Mouse (Mus musculus) limb, embryonic 10.5 days (tissue): Measurements from ENCODE around the gene Eefsec. TPM values are rescaled to one million over a fixed set of nuclear protein-coding genes. Genes with fewer than 3 reads are reported as not detected.
A peak's percentile ranks its signal among the peaks of the same experiment; 100 is the strongest.

ENCODE experiments used
- DNase-seq: peaks from one replicate; pipeline ENCODE4 v3.0.0-alpha.2; 2017; ENCODE audit warnings: low spot score
- H3K27ac ChIP-seq: fragments of 300-500 bp; sonication (generic); 2 replicates; pipeline ENCODE4 v1.5.1; 2016; ENCODE audit warnings: mild to moderate bottlenecking
- H3K27me3 ChIP-seq: fragments of 300-500 bp; sonication (generic); 2 replicates; pipeline ENCODE4 v1.6.1; 2016; ENCODE audit warnings: low read depth, mild to moderate bottlenecking; ENCODE audit not compliant: poor library complexity, severe bottlenecking
- H3K36me3 ChIP-seq: fragments of 300-500 bp; sonication (generic); 2 replicates; pipeline ENCODE4 v1.6.1; 2016; ENCODE audit warnings: mild to moderate bottlenecking, moderate library complexity
- H3K4me1 ChIP-seq: fragments of 300-500 bp; sonication (generic); 2 replicates; pipeline ENCODE4 v1.6.1; 2016
- H3K4me3 ChIP-seq: fragments of 300-500 bp; sonication (generic); 2 replicates; pipeline ENCODE4 v1.5.1; 2016; ENCODE audit warnings: mild to moderate bottlenecking, moderate library complexity
- H3K9me3 ChIP-seq: fragments of 300-500 bp; sonication (generic); replicated peaks from 2 replicates; pipeline ENCODE4 v1.6.1; 2016; ENCODE audit warnings: mild to moderate bottlenecking
- WGBS: fragments of 180-500 bp; shearing (Covaris S2); methylation state at CpG from one replicate; pipeline ENCODE4 v1.1.7; 2016; 5-methylcytosine and 5-hydroxymethylcytosine counted together
- polyA plus RNA-seq: library from polyadenylated mRNA; unstranded; fragments of >200 nt; fragmentation: Nextera tagmentation; extraction: Ambion mirVana; gene quantifications from 2 replicates; pipeline ENCODE4 v1.2.1, GENCODE M21; 2016

Eefsec gene
- polyA plus RNA-seq, 1 experiment from 2014 or later: 44.2 TPM

GRCm38 (mm10) chr6:88397985-88398384 is 48.4 kb downstream of the Eefsec start:
- H3K27ac ChIP-seq: no peak overlapping the region
- 72% methylated on average over 2 of the region's 2 CpGs for WGBS
- H3K36me3 ChIP-seq: no peaks in the 10 kb centered on the region
- no peaks in the 10 kb centered on the region for H3K27me3 ChIP-seq
- H3K9me3 ChIP-seq: no peaks in the 10 kb centered on the region
- no peak overlapping the region for H3K4me3 ChIP-seq
- H3K4me1 ChIP-seq: no peaks in the 10 kb centered on the region
- DNase-seq: no peak

DNA sequence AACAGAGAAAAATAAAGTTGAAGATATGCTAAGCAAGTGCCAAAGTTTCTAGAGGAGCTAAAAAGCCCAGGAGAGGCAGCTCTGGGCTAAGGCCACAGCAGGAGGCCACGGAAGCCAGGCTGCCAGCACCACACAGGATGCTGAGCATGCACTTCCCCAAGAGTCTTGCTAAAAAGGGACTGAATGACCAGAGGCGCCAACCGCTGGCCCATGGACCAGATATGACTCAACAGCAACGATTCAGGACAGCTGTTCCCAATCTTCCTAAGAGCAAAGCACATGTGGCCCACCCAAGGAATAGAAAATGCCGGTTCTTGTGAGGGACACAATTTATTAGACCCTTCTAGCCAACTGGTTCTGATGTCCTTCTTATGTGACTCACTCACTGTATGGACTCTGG is 57.4 kb downstream of the Eefsec start:
- DNase-seq: no peak
- no peaks in the 10 kb centered on the region for H3K36me3 ChIP-seq
- H3K4me1 ChIP-seq: peaks cover 45% of the 10 kb centered on the region
- no peaks in the 10 kb centered on the region for H3K9me3 ChIP-seq
- 38% methylated on average over 5 of the region's 5 CpGs for WGBS
- H3K27me3 ChIP-seq: no peaks in the 10 kb centered on the region
- H3K27ac ChIP-seq: peak overlapping the region; percentile 1
- H3K4me3 ChIP-seq: no peak overlapping the region

DNA sequence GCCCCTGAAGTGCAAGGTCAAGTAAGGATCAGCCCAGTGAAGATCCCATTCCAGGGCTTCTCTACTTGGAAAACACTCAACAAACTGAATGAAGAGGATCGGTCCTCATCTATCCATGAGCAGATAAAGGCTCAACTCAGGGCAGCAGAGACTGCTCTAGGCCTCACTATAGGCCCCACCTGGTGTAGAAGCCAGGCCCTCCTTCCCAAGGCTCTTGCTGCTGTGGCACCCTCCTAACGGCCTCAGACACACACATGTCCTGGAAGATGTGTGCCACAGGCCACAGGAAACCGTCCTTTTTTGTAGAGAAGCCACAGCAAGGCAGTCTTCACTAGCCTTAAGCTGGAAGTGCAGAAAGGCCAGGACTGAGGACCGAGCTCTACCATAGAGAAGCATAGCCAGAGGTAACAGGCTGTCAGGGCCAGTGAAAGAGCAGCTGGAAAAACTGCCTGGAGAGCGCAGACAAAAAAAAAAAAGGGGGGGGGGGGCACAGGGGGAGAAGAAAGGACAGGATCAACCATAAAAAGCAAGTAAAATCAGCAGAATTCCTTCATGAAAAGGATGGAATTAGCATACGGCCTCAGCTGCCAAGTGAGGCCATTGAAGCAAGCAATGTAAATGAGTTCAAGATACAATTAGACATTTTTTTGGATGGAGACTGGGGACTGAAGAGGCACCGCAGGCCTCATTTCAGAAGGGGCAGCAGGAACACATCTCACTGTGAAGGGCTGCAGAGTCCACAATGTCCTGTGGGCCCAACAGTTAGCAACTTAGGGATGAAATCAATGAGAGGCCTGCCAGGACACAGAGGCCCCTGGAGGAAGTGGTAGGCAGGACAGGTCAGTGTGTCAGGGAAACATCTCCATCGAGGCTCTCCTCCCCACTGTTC is 58.3 kb downstream of the Eefsec start:
- no peaks in the 10 kb centered on the region for H3K36me3 ChIP-seq
- H3K4me3 ChIP-seq: no peak overlapping the region
- H3K9me3 ChIP-seq: no peaks in the 10 kb centered on the region
- H3K27me3 ChIP-seq: no peaks in the 10 kb centered on the region
- peak overlapping the region; percentile 60; the same call in 1 of the 2 replicates for H3K27ac ChIP-seq
- H3K4me1 ChIP-seq: peaks cover 48% of the 10 kb centered on the region
- 85% methylated on average over 8 of the region's 8 CpGs for WGBS
- DNase-seq: no peak

DNA sequence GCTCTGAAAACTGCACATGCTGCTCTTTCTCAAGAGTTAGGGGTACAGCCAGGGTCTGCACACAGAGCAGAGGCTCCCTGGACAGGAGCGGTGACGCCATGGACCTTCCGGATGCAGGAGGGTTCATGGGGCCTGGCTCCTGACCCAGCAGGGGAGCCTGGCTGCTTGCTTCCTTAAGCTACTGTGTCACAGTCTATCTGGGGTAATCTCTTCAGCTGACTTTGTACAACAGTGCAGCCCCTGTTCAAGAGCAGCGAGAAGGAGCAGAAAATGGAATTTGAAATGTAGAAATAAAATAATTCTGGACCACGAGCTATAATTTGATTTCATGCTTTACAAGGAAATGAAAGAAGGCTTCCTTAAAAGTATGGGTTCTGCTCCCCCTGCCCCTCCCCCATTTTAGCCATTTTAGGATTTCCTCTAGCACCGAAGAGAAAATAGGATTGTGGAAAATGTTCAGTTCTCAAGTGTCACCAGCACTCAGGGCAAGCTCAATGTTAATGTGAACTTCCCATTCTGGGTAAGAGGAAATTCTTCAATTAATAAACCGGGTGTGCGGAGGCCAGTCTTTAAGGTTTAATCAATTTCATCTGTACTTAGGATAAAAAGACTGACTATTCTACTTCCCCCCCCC is 61.8 kb downstream of the Eefsec start:
- Histone ChIP-seq H3K27me3 (no peaks in the 10 kb centered on the region), H3K4me3 (no peak overlapping the region), H3K27ac (peak overlapping the region; percentile 79), H3K9me3 (no peaks in the 10 kb centered on the region), H3K36me3 (no peaks in the 10 kb centered on the region), H3K4me1 (peaks cover 51% of the 10 kb centered on the region)
- DNase-seq: no peak
- 60% methylated on average over 8 of the region's 8 CpGs for WGBS

- H3K4me1 ChIP-seq: peaks cover 44% of the 10 kb centered on the region
- no peaks in the 10 kb centered on the region for H3K27me3 ChIP-seq
- DNase-seq: no peak
- peak overlapping the region; percentile 79 for H3K27ac ChIP-seq
- H3K4me3 ChIP-seq: no peak overlapping the region
- H3K9me3 ChIP-seq: no peaks in the 10 kb centered on the region
- no peaks in the 10 kb centered on the region for H3K36me3 ChIP-seq
Observed at GRCm38 (mm10) chr6:88383734-88384133, 62.6 kb downstream of the Eefsec start.

- no peak for DNase-seq
- 0 out of 2 replicates have a peak, but pooled peaks cover 3% of the 10 kb centered on the region for H3K36me3 ChIP-seq
- H3K27ac ChIP-seq: no peak overlapping the region
- no peaks in the 10 kb centered on the region for H3K27me3 ChIP-seq
- 56% methylated on average over 3 of the region's 3 CpGs for WGBS
- H3K9me3 ChIP-seq: no peaks in the 10 kb centered on the region
- peaks cover 18% of the 10 kb centered on the region for H3K4me1 ChIP-seq
- H3K4me3 ChIP-seq: no peak overlapping the region
Observed at GRCm38 (mm10) chr6:88379756-88380155, 66.6 kb downstream of the Eefsec start.

DNA sequence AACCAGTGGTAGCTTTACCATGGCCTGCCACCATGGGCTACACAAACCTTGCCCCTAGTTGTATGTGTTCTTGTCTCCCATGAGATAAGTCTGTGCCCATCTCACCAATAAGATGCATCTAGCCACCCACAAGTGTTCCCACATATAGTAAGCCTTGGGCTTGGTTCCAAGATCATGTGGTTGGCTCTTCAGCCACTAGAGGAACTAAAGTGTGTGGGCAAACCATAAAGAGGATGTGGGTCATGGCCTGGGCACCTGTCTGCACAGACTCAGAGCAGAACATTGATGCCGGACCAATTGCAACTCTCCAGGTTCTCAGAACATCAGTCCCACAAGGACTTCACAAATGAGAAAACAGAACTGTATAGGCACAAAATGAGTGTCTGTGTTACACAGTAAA is 67.5 kb downstream of the Eefsec start:
- no peak overlapping the region for H3K27ac ChIP-seq
- no peaks in the 10 kb centered on the region for H3K9me3 ChIP-seq
- H3K4me3 ChIP-seq: no peak overlapping the region
- DNase-seq: no peak
- WGBS: 90% methylated on average over 1 of the region's 1 CpGs
- H3K27me3 ChIP-seq: no peaks in the 10 kb centered on the region
- H3K4me1 ChIP-seq: peaks cover 9% of the 10 kb centered on the region
- 0 out of 2 replicates have a peak, but pooled peaks cover 3% of the 10 kb centered on the region for H3K36me3 ChIP-seq

- 89% methylated on average over 7 of the region's 7 CpGs for WGBS
- H3K4me3 ChIP-seq: no peak overlapping the region
Observed at GRCm38 (mm10) chr6:88374247-88374646, 72.1 kb downstream of the Eefsec start.

DNA sequence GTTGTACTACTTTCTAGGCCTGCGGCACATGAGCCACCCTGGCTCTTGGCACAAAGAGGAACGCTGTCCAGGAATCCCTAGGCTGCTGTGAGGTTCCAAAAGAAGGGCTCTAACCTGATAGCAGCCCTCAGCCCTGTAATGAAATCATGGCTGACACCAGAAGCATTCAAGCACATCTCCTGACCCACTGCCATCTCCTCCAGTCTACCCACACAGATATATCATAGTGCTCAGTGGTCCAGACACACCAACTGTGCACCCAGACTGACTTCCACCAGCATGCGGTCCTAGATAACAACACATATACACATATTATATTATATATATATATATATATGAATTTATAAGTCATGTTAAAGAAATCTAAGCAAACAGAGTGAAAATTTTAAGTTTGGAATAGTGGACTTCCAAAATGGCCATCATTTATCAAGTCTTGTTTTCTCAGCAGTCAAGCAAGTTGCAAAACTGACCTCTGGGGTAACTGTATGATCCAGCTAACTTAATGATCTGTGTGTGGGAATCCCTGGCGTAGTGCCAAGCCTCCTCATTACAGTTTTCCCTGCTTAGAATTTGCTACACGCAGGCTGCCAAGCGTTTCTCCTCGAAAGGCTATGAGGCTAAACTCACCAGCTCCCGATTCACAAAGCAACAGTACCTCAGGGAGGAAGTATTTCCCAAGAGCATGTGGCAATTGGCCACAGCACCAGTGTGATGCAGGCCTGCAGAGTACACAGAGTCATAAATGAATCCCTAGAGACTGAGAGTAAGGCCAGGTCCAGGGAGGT is 76.3 kb downstream of the Eefsec start:
- WGBS: 90% methylated on average over 8 of the region's 8 CpGs
- no peak overlapping the region for H3K4me3 ChIP-seq
- H3K36me3 ChIP-seq: 0 out of 2 replicates have a peak, but pooled peaks cover 7% of the 10 kb centered on the region
- DNase-seq: no peak
- H3K27me3 ChIP-seq: no peaks in the 10 kb centered on the region
- 0 out of 2 replicates have a peak, but pooled peaks cover 3% of the 10 kb centered on the region for H3K4me1 ChIP-seq
- no peak overlapping the region for H3K27ac ChIP-seq
- H3K9me3 ChIP-seq: no peaks in the 10 kb centered on the region

More at GRCm38 (mm10) chr6:88374247-88374646, 72.1 kb downstream of the Eefsec start:
- no peak overlapping the region for H3K27ac ChIP-seq
- no peaks in the 10 kb centered on the region for H3K9me3 ChIP-seq
- no peaks in the 10 kb centered on the region for H3K27me3 ChIP-seq
- H3K4me1 ChIP-seq: 0 out of 2 replicates have a peak, but pooled peaks cover 3% of the 10 kb centered on the region
- DNase-seq: no peak
- 0 out of 2 replicates have a peak, but pooled peaks cover 11% of the 10 kb centered on the region for H3K36me3 ChIP-seq

DNA sequence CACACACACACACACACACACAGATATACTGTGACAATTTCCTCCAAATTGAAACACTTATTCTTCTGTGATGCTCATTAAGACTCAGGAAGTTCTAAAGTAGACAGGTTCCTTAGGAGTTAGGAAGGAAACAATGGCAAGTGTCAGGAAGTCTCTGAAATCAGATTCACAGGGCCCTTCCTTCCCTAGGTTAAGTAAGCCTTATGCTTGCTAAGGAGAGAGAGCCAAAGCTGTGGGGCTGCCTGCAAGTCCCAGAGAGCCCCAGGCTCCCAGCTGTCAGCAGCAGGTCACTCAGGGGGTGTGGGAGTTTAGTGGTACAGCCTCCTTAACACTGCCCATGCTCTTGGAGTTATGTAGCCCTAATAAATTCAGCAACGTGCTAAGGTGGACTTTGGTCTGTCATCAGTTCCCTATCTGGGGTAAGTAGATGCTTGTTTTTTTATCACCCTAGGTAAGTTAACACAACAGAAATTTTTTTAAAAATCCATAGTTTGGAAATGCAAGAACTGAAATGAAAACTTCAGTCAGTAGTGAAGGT is 82.8 kb downstream of the Eefsec start:
- Histone ChIP-seq H3K27ac (no peak overlapping the region), H3K4me1 (peaks cover 4% of the 10 kb centered on the region; the same call in 1 of the 2 replicates), H3K27me3 (no peaks in the 10 kb centered on the region), H3K4me3 (no peak overlapping the region), H3K9me3 (no peaks in the 10 kb centered on the region), H3K36me3 (0 out of 2 replicates have a peak, but pooled peaks cover 4% of the 10 kb centered on the region)
- DNase-seq: no peak
- 67% methylated on average over 1 of the region's 1 CpGs for WGBS

- H3K27me3 ChIP-seq: no peaks in the 10 kb centered on the region
- WGBS: 100% methylated on average over 1 of the region's 1 CpGs
- no peak overlapping the region for H3K27ac ChIP-seq
- H3K36me3 ChIP-seq: peaks cover 4% of the 10 kb centered on the region; the same call in 1 of the 2 replicates
- DNase-seq: no peak
- H3K9me3 ChIP-seq: no peaks in the 10 kb centered on the region
- H3K4me1 ChIP-seq: peaks cover 7% of the 10 kb centered on the region
- no peak overlapping the region for H3K4me3 ChIP-seq
Observed at GRCm38 (mm10) chr6:88361096-88361495, 85.2 kb downstream of the Eefsec start.

- DNase-seq: no peak
- no peaks in the 10 kb centered on the region for H3K27me3 ChIP-seq
- peaks cover 14% of the 10 kb centered on the region; the same call in 1 of the 2 replicates for H3K36me3 ChIP-seq
- no peaks in the 10 kb centered on the region for H3K9me3 ChIP-seq
- H3K27ac ChIP-seq: 0 out of 2 replicates have a peak overlapping the region, but pooled peaks have one; percentile 9
- no peak overlapping the region for H3K4me3 ChIP-seq
- H3K4me1 ChIP-seq: peaks cover 9% of the 10 kb centered on the region
Observed at GRCm38 (mm10) chr6:88358210-88358609, 88.1 kb downstream of the Eefsec start.
